Mouse (Mus musculus): ENCODE measurements around the gene Slc25a28. TPM values are rescaled to one million over a fixed set of nuclear protein-coding genes. Genes with fewer than 3 reads are reported as not detected.

The Slc25a28 gene
- polyA plus RNA-seq, 1 experiment: 23.0 TPM

- Histone ChIP-seq H3K4me3 (ENCODE audit: insufficient read depth, poor library complexity, severe bottlenecking) (no peak overlapping the region), H3K79me2 (ENCODE audit: control insufficient read depth, insufficient read depth) (peaks cover 32% of the 10 kb centered on the region), H3ac (ENCODE audit: control insufficient read depth, insufficient read length, low read depth) (no peak overlapping the region), H3K27me3 (ENCODE audit: control insufficient read depth, insufficient read depth, insufficient read length) (no peaks in the 10 kb centered on the region), H3K36me3 (ENCODE audit: control insufficient read depth, insufficient read depth) (peaks cover 5% of the 10 kb centered on the region), H3K79me3 (ENCODE audit: low read depth) (peaks cover 6% of the 10 kb centered on the region)
- no peak for TF ChIP-seq CEBPB (IDR thresholded peaks at IDR 0.05; ENCODE audit: low read depth)
- no peak for TF ChIP-seq MAX (IDR thresholded peaks at IDR 0.05)
- TF ChIP-seq CTCF (IDR thresholded peaks at IDR 0.05; ENCODE audit: control insufficient read depth, insufficient read depth, insufficient read length): no peak
- no peak for TF ChIP-seq MYOD1 (IDR thresholded peaks at IDR 0.05; ENCODE audit: control insufficient read depth, insufficient read length, low read depth)
- TF ChIP-seq USF1 (IDR thresholded peaks at IDR 0.05; ENCODE audit: low read depth): no peak
Observed at GRCm38 (mm10) chr19:43692815-43693214, 18.1 kb upstream of the Slc25a28 start.

DNA sequence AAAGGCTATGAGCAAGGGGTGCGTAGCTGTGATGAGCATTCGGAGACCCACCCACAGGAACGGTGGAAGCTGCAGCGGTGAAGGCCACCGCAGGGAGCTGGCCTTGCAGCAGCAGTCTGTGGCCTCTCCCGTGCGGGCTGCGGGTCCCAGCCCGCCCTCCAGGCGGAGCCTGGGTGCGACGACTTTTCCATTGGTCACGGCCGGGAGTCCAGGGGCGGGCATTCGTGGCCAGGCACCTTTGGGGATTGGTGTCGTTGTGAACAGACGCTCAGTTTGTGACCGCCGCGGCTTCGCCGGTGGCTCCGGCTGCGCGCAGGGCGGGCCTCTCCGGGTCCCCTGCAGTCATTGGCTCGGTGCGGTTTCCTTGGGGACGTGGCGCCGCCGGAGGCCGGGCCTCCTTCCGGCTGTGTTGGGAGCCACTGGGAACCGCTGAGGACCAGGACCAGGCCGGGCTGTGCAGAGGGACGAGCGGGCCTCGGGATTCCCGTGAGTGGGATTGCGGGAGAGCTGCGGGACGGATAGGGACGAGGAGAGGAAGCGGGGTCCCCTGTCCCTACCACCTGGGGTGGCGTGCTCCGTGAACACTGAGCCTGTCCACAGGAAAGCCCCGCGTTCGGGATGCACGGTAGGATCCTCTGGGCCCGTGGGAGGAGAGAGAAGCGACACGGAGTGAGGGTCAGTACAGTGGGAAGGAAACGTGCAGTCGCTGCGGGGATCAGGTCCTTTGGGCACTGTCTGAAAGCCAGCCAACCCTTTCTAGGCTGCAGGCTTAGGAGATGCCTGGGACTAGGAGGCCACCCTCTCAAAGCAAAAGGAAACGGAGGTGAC lies 15.0 kb upstream of the Slc25a28 start, which contains the start of gene Entpd7:
TSS of gene Entpd7 (plus strand) at position 254 of the 828 bp plus-strand sequence.
- no peaks in the 10 kb centered on the region for H3K27me3 ChIP-seq (ENCODE audit: control insufficient read depth, insufficient read depth, insufficient read length)
- peak within 1 kb of the TSS; percentile 86 for H3ac ChIP-seq (ENCODE audit: control insufficient read depth, insufficient read length, low read depth)
- H3K79me2 ChIP-seq (ENCODE audit: control insufficient read depth, insufficient read depth): peaks cover 32% of the 10 kb centered on the region
- H3K4me3 ChIP-seq (ENCODE audit: insufficient read depth, poor library complexity, severe bottlenecking): peak within 1 kb of the TSS; percentile 85
- peaks cover 6% of the 10 kb centered on the region for H3K79me3 ChIP-seq (ENCODE audit: low read depth)
- peaks cover 5% of the 10 kb centered on the region for H3K36me3 ChIP-seq (ENCODE audit: control insufficient read depth, insufficient read depth)
- TF ChIP-seq CEBPB (IDR thresholded peaks at IDR 0.05; ENCODE audit: low read depth) (no peak), MYOD1 (IDR thresholded peaks at IDR 0.05; ENCODE audit: control insufficient read depth, insufficient read length, low read depth) (no peak), USF1 (IDR thresholded peaks at IDR 0.05; ENCODE audit: low read depth) (no peak), MAX (IDR thresholded peaks at IDR 0.05) (no peak), MYOG (IDR thresholded peaks at IDR 0.05; ENCODE audit: control insufficient read depth, extremely low read depth, insufficient read length) (no peak), CTCF (IDR thresholded peaks at IDR 0.05; ENCODE audit: control insufficient read depth, insufficient read depth, insufficient read length) (no peak), FOSL1 (IDR thresholded peaks at IDR 0.05; ENCODE audit: insufficient read depth, low read length, poor library complexity, severe bottlenecking) (no peak)

GRCm38 (mm10) chr19:43681541-43681940 lies 6.9 kb upstream of the Slc25a28 start:
- TF ChIP-seq MYOD1 (IDR thresholded peaks at IDR 0.05; ENCODE audit: control insufficient read depth, insufficient read length, low read depth) (no peak), CTCF (IDR thresholded peaks at IDR 0.05; ENCODE audit: control insufficient read depth, insufficient read depth, insufficient read length) (no peak)
- Histone ChIP-seq H3K36me3 (ENCODE audit: control insufficient read depth, insufficient read depth) (no peaks in the 10 kb centered on the region), H3K27me3 (ENCODE audit: control insufficient read depth, insufficient read depth, insufficient read length) (no peaks in the 10 kb centered on the region), H3K79me2 (ENCODE audit: control insufficient read depth, insufficient read depth) (no peaks in the 10 kb centered on the region), H3K4me3 (ENCODE audit: insufficient read depth, poor library complexity, severe bottlenecking) (no peak overlapping the region), H3K79me3 (ENCODE audit: low read depth) (no peaks in the 10 kb centered on the region), H3ac (ENCODE audit: control insufficient read depth, insufficient read length, low read depth) (no peak overlapping the region)

- H3K36me3 ChIP-seq (ENCODE audit: control insufficient read depth, insufficient read depth): no peaks in the 10 kb centered on the region
- no peak overlapping the region for H3K4me3 ChIP-seq (ENCODE audit: insufficient read depth, poor library complexity, severe bottlenecking)
- no peaks in the 10 kb centered on the region for H3K79me3 ChIP-seq (ENCODE audit: low read depth)
- H3ac ChIP-seq (ENCODE audit: control insufficient read depth, insufficient read length, low read depth): no peak overlapping the region
- H3K79me2 ChIP-seq (ENCODE audit: control insufficient read depth, insufficient read depth): peaks cover 1% of the 10 kb centered on the region
- no peak for TF ChIP-seq MAX (IDR thresholded peaks at IDR 0.05)
- TF ChIP-seq MYOG (IDR thresholded peaks at IDR 0.05; ENCODE audit: control insufficient read depth, extremely low read depth, insufficient read length): no peak
- no peak for TF ChIP-seq CTCF (IDR thresholded peaks at IDR 0.05; ENCODE audit: control insufficient read depth, insufficient read depth, insufficient read length)
- no peak for TF ChIP-seq USF1 (IDR thresholded peaks at IDR 0.05; ENCODE audit: low read depth)
- TF ChIP-seq MYOD1 (IDR thresholded peaks at IDR 0.05; ENCODE audit: control insufficient read depth, insufficient read length, low read depth): no peak
- TF ChIP-seq CEBPB (IDR thresholded peaks at IDR 0.05; ENCODE audit: low read depth): no peak
- TF ChIP-seq FOSL1 (IDR thresholded peaks at IDR 0.05; ENCODE audit: insufficient read depth, low read length, poor library complexity, severe bottlenecking): no peak
- no peaks in the 10 kb centered on the region for H3K27me3 ChIP-seq (ENCODE audit: control insufficient read depth, insufficient read depth, insufficient read length)
Observed at GRCm38 (mm10) chr19:43679474-43679981, 4.8 kb upstream of the Slc25a28 start.

- TF ChIP-seq MYOD1 (IDR thresholded peaks at IDR 0.05; ENCODE audit: control insufficient read depth, insufficient read length, low read depth) (no peak), CTCF (IDR thresholded peaks at IDR 0.05; ENCODE audit: control insufficient read depth, insufficient read depth, insufficient read length) (no peak), USF1 (IDR thresholded peaks at IDR 0.05; ENCODE audit: low read depth) (no peak), CEBPB (IDR thresholded peaks at IDR 0.05; ENCODE audit: low read depth) (no peak), FOSL1 (IDR thresholded peaks at IDR 0.05; ENCODE audit: insufficient read depth, low read length, poor library complexity, severe bottlenecking) (no peak), MYOG (IDR thresholded peaks at IDR 0.05; ENCODE audit: control insufficient read depth, extremely low read depth, insufficient read length) (no peak), MAX (IDR thresholded peaks at IDR 0.05) (no peak)
- H3K79me2 ChIP-seq (ENCODE audit: control insufficient read depth, insufficient read depth): peaks cover 11% of the 10 kb centered on the region
- no peak overlapping the region for H3ac ChIP-seq (ENCODE audit: control insufficient read depth, insufficient read length, low read depth)
- H3K36me3 ChIP-seq (ENCODE audit: control insufficient read depth, insufficient read depth): no peaks in the 10 kb centered on the region
- H3K4me3 ChIP-seq (ENCODE audit: insufficient read depth, poor library complexity, severe bottlenecking): no peak overlapping the region
- peaks cover 6% of the 10 kb centered on the region for H3K79me3 ChIP-seq (ENCODE audit: low read depth)
- no peaks in the 10 kb centered on the region for H3K27me3 ChIP-seq (ENCODE audit: control insufficient read depth, insufficient read depth, insufficient read length)
Observed at GRCm38 (mm10) chr19:43678467-43679003, 3.9 kb upstream of the Slc25a28 start.

Data from C2C12 (cell line).